Mouse (Mus musculus): ENCODE data around the gene Gm45713. TPM values are rescaled to one million over a fixed set of nuclear protein-coding genes. Genes with fewer than 3 reads are reported as not detected.

The Gm45713 gene
- polyA plus RNA-seq, 1 experiment: 0.95 TPM

DNA sequence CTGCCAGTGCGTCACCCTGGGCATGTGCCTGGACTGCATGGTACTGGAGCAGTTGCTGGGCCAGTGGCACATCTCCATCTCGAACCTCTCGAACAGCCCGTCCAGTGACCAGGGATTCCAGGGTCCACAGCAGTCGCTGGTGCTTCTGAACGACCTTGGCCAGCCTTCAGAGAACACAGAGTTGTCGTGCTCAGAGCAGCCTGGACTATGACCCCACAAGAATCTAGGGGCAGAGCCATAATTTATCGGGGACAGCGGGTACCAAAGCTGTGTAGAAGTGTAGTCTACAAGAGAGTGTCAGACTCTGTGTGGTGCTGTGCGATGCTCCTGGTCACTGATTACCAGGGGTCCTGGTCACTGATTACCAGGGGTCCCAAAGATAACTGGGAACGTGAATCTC lies 11.9 kb upstream of the Gm45713 start:
- TF ChIP-seq FOSL1 (IDR thresholded peaks at IDR 0.05; ENCODE audit: insufficient read depth, low read length, poor library complexity, severe bottlenecking) (no peak), MYOG (IDR thresholded peaks at IDR 0.05; ENCODE audit: control insufficient read depth, extremely low read depth, insufficient read length) (no peak), CTCF (IDR thresholded peaks at IDR 0.05; ENCODE audit: control insufficient read depth, insufficient read depth, insufficient read length) (no peak), CEBPB (IDR thresholded peaks at IDR 0.05; ENCODE audit: low read depth) (no peak), MYOD1 (IDR thresholded peaks at IDR 0.05; ENCODE audit: control insufficient read depth, insufficient read length, low read depth) (no peak), MAX (IDR thresholded peaks at IDR 0.05) (no peak), USF1 (IDR thresholded peaks at IDR 0.05; ENCODE audit: low read depth) (no peak)
- H3K4me3 ChIP-seq (ENCODE audit: insufficient read depth, poor library complexity, severe bottlenecking): no peak overlapping the region
- H3K79me3 ChIP-seq (ENCODE audit: low read depth): no peaks in the 10 kb centered on the region
- no peaks in the 10 kb centered on the region for H3K27me3 ChIP-seq (ENCODE audit: control insufficient read depth, insufficient read depth, insufficient read length)
- no peaks in the 10 kb centered on the region for H3K36me3 ChIP-seq (ENCODE audit: control insufficient read depth, insufficient read depth)
- H3K79me2 ChIP-seq (ENCODE audit: control insufficient read depth, insufficient read depth): no peaks in the 10 kb centered on the region
- H3ac ChIP-seq (ENCODE audit: control insufficient read depth, insufficient read length, low read depth): no peak overlapping the region

- Histone ChIP-seq H3K4me3 (ENCODE audit: insufficient read depth, poor library complexity, severe bottlenecking) (no peak overlapping the region), H3K79me2 (ENCODE audit: control insufficient read depth, insufficient read depth) (no peaks in the 10 kb centered on the region), H3ac (ENCODE audit: control insufficient read depth, insufficient read length, low read depth) (no peak overlapping the region), H3K27me3 (ENCODE audit: control insufficient read depth, insufficient read depth, insufficient read length) (no peaks in the 10 kb centered on the region), H3K79me3 (ENCODE audit: low read depth) (no peaks in the 10 kb centered on the region), H3K36me3 (ENCODE audit: control insufficient read depth, insufficient read depth) (no peaks in the 10 kb centered on the region)
- TF ChIP-seq MAX (IDR thresholded peaks at IDR 0.05) (no peak), MYOG (IDR thresholded peaks at IDR 0.05; ENCODE audit: control insufficient read depth, extremely low read depth, insufficient read length) (no peak), FOSL1 (IDR thresholded peaks at IDR 0.05; ENCODE audit: insufficient read depth, low read length, poor library complexity, severe bottlenecking) (no peak), CEBPB (IDR thresholded peaks at IDR 0.05; ENCODE audit: low read depth) (no peak), MYOD1 (IDR thresholded peaks at IDR 0.05; ENCODE audit: control insufficient read depth, insufficient read length, low read depth) (no peak), CTCF (IDR thresholded peaks at IDR 0.05; ENCODE audit: control insufficient read depth, insufficient read depth, insufficient read length) (no peak), USF1 (IDR thresholded peaks at IDR 0.05; ENCODE audit: low read depth) (no peak)
Measured at GRCm38 (mm10) chr7:45147267-45147666, 11.2 kb upstream of the Gm45713 start.

- Histone ChIP-seq H3K4me3 (ENCODE audit: insufficient read depth, poor library complexity, severe bottlenecking) (no peak overlapping the region), H3K79me3 (ENCODE audit: low read depth) (no peaks in the 10 kb centered on the region), H3K36me3 (ENCODE audit: control insufficient read depth, insufficient read depth) (no peaks in the 10 kb centered on the region), H3K79me2 (ENCODE audit: control insufficient read depth, insufficient read depth) (no peaks in the 10 kb centered on the region), H3K27me3 (ENCODE audit: control insufficient read depth, insufficient read depth, insufficient read length) (no peaks in the 10 kb centered on the region), H3ac (ENCODE audit: control insufficient read depth, insufficient read length, low read depth) (no peak overlapping the region)
- TF ChIP-seq MYOD1 (IDR thresholded peaks at IDR 0.05; ENCODE audit: control insufficient read depth, insufficient read length, low read depth) (no peak), FOSL1 (IDR thresholded peaks at IDR 0.05; ENCODE audit: insufficient read depth, low read length, poor library complexity, severe bottlenecking) (no peak), MYOG (IDR thresholded peaks at IDR 0.05; ENCODE audit: control insufficient read depth, extremely low read depth, insufficient read length) (no peak), MAX (IDR thresholded peaks at IDR 0.05) (no peak), CTCF (IDR thresholded peaks at IDR 0.05; ENCODE audit: control insufficient read depth, insufficient read depth, insufficient read length) (no peak), CEBPB (IDR thresholded peaks at IDR 0.05; ENCODE audit: low read depth) (no peak), USF1 (IDR thresholded peaks at IDR 0.05; ENCODE audit: low read depth) (no peak)
Measured at GRCm38 (mm10) chr7:45145460-45145859, 9.4 kb upstream of the Gm45713 start.

DNA sequence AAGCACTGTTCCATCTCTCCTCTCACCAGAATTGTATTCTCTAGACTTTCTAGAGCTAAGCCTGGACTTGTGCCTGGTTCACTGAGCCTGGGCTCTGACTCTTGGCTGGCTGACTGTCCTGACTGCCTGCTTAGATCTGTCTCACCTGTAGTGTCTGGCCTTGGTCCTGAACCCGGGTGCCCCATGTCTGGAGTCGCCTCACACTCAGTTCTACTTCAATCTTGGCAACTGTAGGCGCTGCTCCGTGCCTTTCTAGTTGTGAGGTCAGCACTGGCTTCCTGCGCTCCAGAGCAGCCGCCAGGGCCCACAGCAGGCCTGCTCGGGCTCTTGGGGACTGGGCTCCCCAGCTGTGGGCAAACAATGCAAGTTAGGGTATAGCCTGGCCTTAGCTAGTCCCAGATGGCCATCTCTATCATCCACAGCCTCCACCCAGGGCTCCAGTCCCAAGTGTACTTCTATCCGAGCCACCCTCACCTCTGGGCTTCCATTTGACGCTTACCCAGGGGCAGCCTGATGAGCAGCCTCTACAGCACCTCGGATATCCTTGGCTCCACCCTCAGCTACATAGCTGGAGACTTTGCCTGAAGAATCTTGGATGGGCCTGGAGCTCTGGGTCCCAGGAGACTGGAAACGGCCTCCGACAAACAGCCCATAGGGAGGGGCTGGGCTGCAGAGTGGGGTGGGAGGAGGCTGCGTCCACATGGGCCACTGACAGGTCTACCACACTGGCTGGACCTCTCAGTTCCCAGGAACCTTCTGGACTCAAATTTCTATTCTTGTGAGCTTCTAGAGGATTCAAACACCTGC lies 8.5 kb upstream of the Gm45713 start:
- TF ChIP-seq FOSL1 (IDR thresholded peaks at IDR 0.05; ENCODE audit: insufficient read depth, low read length, poor library complexity, severe bottlenecking) (no peak), CEBPB (IDR thresholded peaks at IDR 0.05; ENCODE audit: low read depth) (no peak), USF1 (IDR thresholded peaks at IDR 0.05; ENCODE audit: low read depth) (no peak), MYOG (IDR thresholded peaks at IDR 0.05; ENCODE audit: control insufficient read depth, extremely low read depth, insufficient read length) (no peak), MAX (IDR thresholded peaks at IDR 0.05) (no peak), CTCF (IDR thresholded peaks at IDR 0.05; ENCODE audit: control insufficient read depth, insufficient read depth, insufficient read length) (no peak), MYOD1 (IDR thresholded peaks at IDR 0.05; ENCODE audit: control insufficient read depth, insufficient read length, low read depth) (no peak)
- Histone ChIP-seq H3K27me3 (ENCODE audit: control insufficient read depth, insufficient read depth, insufficient read length) (no peaks in the 10 kb centered on the region), H3K79me3 (ENCODE audit: low read depth) (no peaks in the 10 kb centered on the region), H3K4me3 (ENCODE audit: insufficient read depth, poor library complexity, severe bottlenecking) (no peak overlapping the region), H3K36me3 (ENCODE audit: control insufficient read depth, insufficient read depth) (no peaks in the 10 kb centered on the region), H3ac (ENCODE audit: control insufficient read depth, insufficient read length, low read depth) (no peak overlapping the region), H3K79me2 (ENCODE audit: control insufficient read depth, insufficient read depth) (no peaks in the 10 kb centered on the region)

DNA sequence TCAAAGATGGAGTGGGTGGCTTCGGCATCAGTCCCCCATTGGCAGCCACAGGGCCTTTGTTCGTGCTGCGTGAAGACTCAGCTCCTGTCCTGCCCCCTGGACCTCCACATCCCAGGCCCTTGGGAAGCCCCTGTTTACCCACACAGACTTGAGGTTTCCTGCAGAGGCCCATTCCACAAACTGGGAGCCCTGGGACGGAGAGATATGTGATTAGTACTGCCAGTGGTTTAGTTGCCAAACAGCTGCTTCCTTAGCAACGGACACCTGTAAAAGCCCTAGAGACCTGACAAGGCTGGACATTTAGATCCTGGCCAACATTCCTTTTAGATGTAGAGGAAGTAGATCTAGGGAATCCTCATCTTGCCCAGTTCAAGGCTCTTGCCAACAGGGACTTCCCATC lies 5.9 kb upstream of the Gm45713 start:
- Histone ChIP-seq H3K79me3 (ENCODE audit: low read depth) (no peaks in the 10 kb centered on the region), H3ac (ENCODE audit: control insufficient read depth, insufficient read length, low read depth) (no peak overlapping the region), H3K36me3 (ENCODE audit: control insufficient read depth, insufficient read depth) (no peaks in the 10 kb centered on the region), H3K79me2 (ENCODE audit: control insufficient read depth, insufficient read depth) (no peaks in the 10 kb centered on the region), H3K4me3 (ENCODE audit: insufficient read depth, poor library complexity, severe bottlenecking) (no peak overlapping the region), H3K27me3 (ENCODE audit: control insufficient read depth, insufficient read depth, insufficient read length) (no peaks in the 10 kb centered on the region)
- TF ChIP-seq CEBPB (IDR thresholded peaks at IDR 0.05; ENCODE audit: low read depth) (no peak), CTCF (IDR thresholded peaks at IDR 0.05; ENCODE audit: control insufficient read depth, insufficient read depth, insufficient read length) (no peak), MAX (IDR thresholded peaks at IDR 0.05) (no peak), MYOD1 (IDR thresholded peaks at IDR 0.05; ENCODE audit: control insufficient read depth, insufficient read length, low read depth) (no peak), MYOG (IDR thresholded peaks at IDR 0.05; ENCODE audit: control insufficient read depth, extremely low read depth, insufficient read length) (no peak), FOSL1 (IDR thresholded peaks at IDR 0.05; ENCODE audit: insufficient read depth, low read length, poor library complexity, severe bottlenecking) (no peak), USF1 (IDR thresholded peaks at IDR 0.05; ENCODE audit: low read depth) (no peak)
